12 mouse cellular contexts compared by ENCODE assay signal in the genomic region with DNA sequence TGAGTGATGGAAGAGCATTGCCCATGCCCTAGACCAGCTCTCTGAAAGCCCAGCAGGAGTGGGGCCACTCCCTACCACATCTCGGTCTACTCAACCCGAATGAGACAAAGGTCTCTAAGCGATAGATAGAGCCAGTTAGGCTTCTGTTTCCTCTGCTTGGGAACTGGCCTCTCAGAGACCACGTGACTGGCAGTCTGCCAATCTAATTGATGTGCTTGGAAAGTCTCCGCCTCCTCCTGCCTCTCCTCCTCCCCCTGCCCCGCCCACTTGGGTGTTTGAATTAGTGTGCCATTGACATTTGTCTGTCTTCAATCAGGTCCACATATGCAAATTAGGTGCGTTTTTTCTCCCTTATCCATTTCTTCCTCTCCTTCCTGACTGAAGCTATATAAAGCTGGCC. TPM values are rescaled to one million over a fixed set of nuclear protein-coding genes. Genes with fewer than 3 reads are reported as not detected.
A peak's percentile ranks its signal among the peaks of the same experiment; 100 is the strongest.
DNase-seq lines count a peak whose midpoint lies in the region; ATAC-seq and TF ChIP-seq lines count a peak whose summit lies in the region.
"Had no signal": no experiment of that assay in that cellular context is flagged by ENCODE, and none has a peak within 500 bp of the region (broad histone marks: within the 10 kb centered on the region; RNA-seq: fewer than 3 reads in every experiment).

No protein-coding gene starts in this region.

- H3K36me3 ChIP-seq in forebrain, embryonic 14.5 days (ENCODE audit: control insufficient read depth, insufficient read depth, low read length), result no peaks in the 10 kb centered on the region
- H3K36me3 ChIP-seq in forebrain, embryonic 16.5 days (ENCODE audit: control insufficient read depth, insufficient read depth), result no peaks in the 10 kb centered on the region
- no peaks in the 10 kb centered on the region for H3K36me3 ChIP-seq in C2C12 (ENCODE audit: control insufficient read depth, insufficient read depth)

- no peak overlapping the region for H3ac ChIP-seq in C2C12 (ENCODE audit: control insufficient read depth, insufficient read length, low read depth)

- intact Hi-C loops in left cerebral cortex, postnatal 4 days (cut with DNase I), result no loop called here

- H3K79me2 ChIP-seq in C2C12 (ENCODE audit: control insufficient read depth, insufficient read depth), result no peaks in the 10 kb centered on the region

- no peak overlapping the region for H3K4me3 ChIP-seq in forebrain, embryonic 14.5 days (ENCODE audit: low read depth, low read length)
- no peak overlapping the region for H3K4me3 ChIP-seq in forebrain, embryonic 16.5 days (replicated peaks; ENCODE audit: low read length)
- H3K4me3 ChIP-seq in C2C12 (ENCODE audit: insufficient read depth, poor library complexity, severe bottlenecking), result no peak overlapping the region
- H3K4me3 ChIP-seq: left cerebral cortex, adult 2 months had no signal

- H3K9ac ChIP-seq in forebrain, embryonic 14.5 days (ENCODE audit: low read length), result no peak overlapping the region
- no peak overlapping the region for H3K9ac ChIP-seq in forebrain, embryonic 16.5 days (replicated peaks; ENCODE audit: low read depth, low read length)

- WGBS in forebrain, embryonic 14.5 days, result 68% methylated on average over 7 of the region's 7 CpGs
- 64% methylated on average over 7 of the region's 7 CpGs for WGBS in forebrain, embryonic 16.5 days

- no peak for ATAC-seq in forebrain, embryonic 14.5 days
- no peak for ATAC-seq in forebrain, embryonic 16.5 days
- ATAC-seq: lung, postnatal 0 days had no signal

- H3K79me3 ChIP-seq in C2C12 (ENCODE audit: low read depth), result no peaks in the 10 kb centered on the region

- no peaks in the 10 kb centered on the region for H3K27me3 ChIP-seq in forebrain, embryonic 14.5 days (replicated peaks; ENCODE audit: control insufficient read depth, insufficient read depth, low read length)
- no peaks in the 10 kb centered on the region for H3K27me3 ChIP-seq in forebrain, embryonic 16.5 days (replicated peaks; ENCODE audit: control insufficient read depth, insufficient read depth, low read length)
- no peaks in the 10 kb centered on the region for H3K27me3 ChIP-seq in C2C12 (ENCODE audit: control insufficient read depth, insufficient read depth, insufficient read length)

- H3K27ac ChIP-seq in forebrain, embryonic 14.5 days (ENCODE audit: low read depth, low read length), result no peak overlapping the region
- H3K27ac ChIP-seq in forebrain, embryonic 16.5 days (ENCODE audit: low read length), result no peak overlapping the region
- H3K27ac ChIP-seq: left cerebral cortex, adult 2 months had no signal

- TF ChIP-seq CTCF in C2C12 (IDR thresholded peaks at IDR 0.05; ENCODE audit: control insufficient read depth, insufficient read depth, insufficient read length), result no peak

- H3K4me2 ChIP-seq in forebrain, embryonic 14.5 days (ENCODE audit: low read length), result no peak overlapping the region
- no peak overlapping the region for H3K4me2 ChIP-seq in forebrain, embryonic 16.5 days (ENCODE audit: low read length)

- DNase-seq in forebrain, embryonic 14.5 days (ENCODE audit: low spot score), result peak; percentile 33
- DNase-seq in left cerebral cortex, postnatal 4 days, result peak; percentile 25
- DNase-seq in left cerebral cortex, adult 8-10 months (ENCODE audit: low spot score in 2 of 2), result no peak
- DNase-seq in ZHBTc4 (ENCODE audit: low read depth, low spot score), result peak; percentile 85
- DNase-seq in right cerebral cortex, postnatal 14 days, result no peak
- DNase-seq in thymus, postnatal 25 days, result no peak
- DNase-seq: liver; right cerebral cortex, adult 18-20 months had no signal

- H3K9me3 ChIP-seq in forebrain, embryonic 14.5 days (replicated peaks; ENCODE audit: control insufficient read depth, low read length), result no peaks in the 10 kb centered on the region
- no peaks in the 10 kb centered on the region; the same call in 1 of the 2 replicates for H3K9me3 ChIP-seq in forebrain, embryonic 16.5 days (ENCODE audit: control insufficient read depth, low read length)

- no peaks in the 10 kb centered on the region for H3K4me1 ChIP-seq in forebrain, embryonic 14.5 days (ENCODE audit: control insufficient read depth, insufficient read depth, low read length)
- no peaks in the 10 kb centered on the region for H3K4me1 ChIP-seq in forebrain, embryonic 16.5 days (replicated peaks; ENCODE audit: control insufficient read depth, insufficient read depth, low read length)

TF ChIP-seq in C2C12, 6 proteins besides CTCF, POLR2A, EP300 and RAD21:
- TF ChIP-seq MYOD1 (IDR thresholded peaks at IDR 0.05; ENCODE audit: control insufficient read depth, insufficient read length, low read depth) (no peak), USF1 (IDR thresholded peaks at IDR 0.05; ENCODE audit: low read depth) (peak; percentile 19)

RNA-seq across cellular contexts. Expression of a gene that starts 24.9 kb away (rescaled TPM):
- polyA plus RNA-seq in forebrain, embryonic 14.5 days (2014; fragmentation: Nextera tagmentation; extraction: Ambion mirVana), result 60.2 and 63.9 TPM in 2 replicates
- polyA plus RNA-seq in forebrain, embryonic 16.5 days (2015; fragmentation: Nextera tagmentation; extraction: Ambion mirVana), result 48.5 and 49.4 TPM in 2 replicates
- total RNA-seq in left cerebral cortex, postnatal 4 days (2021), result 100 to 1,000 TPM; 145 to 162 TPM
- total RNA-seq in left cerebral cortex, adult 8-10 months (2022), result 100 to 1,000 TPM; 145 to 164 (median 151) TPM
- polyA plus RNA-seq in C2C12 (2012; fragmentation: generic; extraction: Trizol), result 55.5 TPM

Comparison
In these comparisons a context has a peak if more than half of its experiments do, and no peak if none do; other contexts are left out.
1. DNase-seq: peak in forebrain, embryonic 14.5 days (single experiment), left cerebral cortex, postnatal 4 days (single experiment) and ZHBTc4 (single experiment); none in left cerebral cortex, adult 8-10 months (0 of 2), right cerebral cortex, postnatal 14 days (single experiment) and thymus, postnatal 25 days (single experiment).